Mouse (Mus musculus) lung, adult 2 months (tissue): ENCODE measurements at regions not wholly inside any gene's neighbourhood (a gene's known extent, or its start where the extent isn't known, plus 50 kb on each side); places are given as distances from the start of the nearest gene placed in this dataset.

Experiments
- CTCF ChIP-seq: fragments of 200-500 bp; IDR thresholded peaks from 2 replicates; pipeline ENCODE4 v1.5.1; 2011; ENCODE audit warnings: mild to moderate bottlenecking, low read length, control low read depth; ENCODE audit not compliant: insufficient read depth
- POLR2A ChIP-seq: fragments of 200-500 bp; IDR thresholded peaks from 2 replicates; pipeline ENCODE4 v1.6.1; 2011; ENCODE audit warnings: low read depth, mild to moderate bottlenecking, control low read depth, low read length, borderline replicate concordance; ENCODE audit errors: extremely low read depth

- no peak for TF ChIP-seq CTCF
- TF ChIP-seq POLR2A, result no peak
Measured at GRCm38 (mm10) chr14:68361998-68362397, 932.1 kb downstream of the Synb start.
